Mouse (Mus musculus) left cerebral cortex, adult 18-20 months (tissue): ENCODE measurements around the gene Pcbp2. TPM values are rescaled to one million over a fixed set of nuclear protein-coding genes. Genes with fewer than 3 reads are reported as not detected.

ENCODE experiments used
- DNase-seq, 2 experiments: peaks; one replicate each; pipeline ENCODE4 v3.0.0; 2021 to 2022; ENCODE audit warnings: low spot score in 2 of 2, mixed read lengths in 1 of 2
- total RNA-seq, 2 experiments: library from RNA; stranded (reverse); gene quantifications; 2 replicates each; pipeline ENCODE4 v1.2.3; 2021

Gene Pcbp2
- total RNA-seq, 2 experiments from 2014 or later = 499 to 503 TPM

DNA sequence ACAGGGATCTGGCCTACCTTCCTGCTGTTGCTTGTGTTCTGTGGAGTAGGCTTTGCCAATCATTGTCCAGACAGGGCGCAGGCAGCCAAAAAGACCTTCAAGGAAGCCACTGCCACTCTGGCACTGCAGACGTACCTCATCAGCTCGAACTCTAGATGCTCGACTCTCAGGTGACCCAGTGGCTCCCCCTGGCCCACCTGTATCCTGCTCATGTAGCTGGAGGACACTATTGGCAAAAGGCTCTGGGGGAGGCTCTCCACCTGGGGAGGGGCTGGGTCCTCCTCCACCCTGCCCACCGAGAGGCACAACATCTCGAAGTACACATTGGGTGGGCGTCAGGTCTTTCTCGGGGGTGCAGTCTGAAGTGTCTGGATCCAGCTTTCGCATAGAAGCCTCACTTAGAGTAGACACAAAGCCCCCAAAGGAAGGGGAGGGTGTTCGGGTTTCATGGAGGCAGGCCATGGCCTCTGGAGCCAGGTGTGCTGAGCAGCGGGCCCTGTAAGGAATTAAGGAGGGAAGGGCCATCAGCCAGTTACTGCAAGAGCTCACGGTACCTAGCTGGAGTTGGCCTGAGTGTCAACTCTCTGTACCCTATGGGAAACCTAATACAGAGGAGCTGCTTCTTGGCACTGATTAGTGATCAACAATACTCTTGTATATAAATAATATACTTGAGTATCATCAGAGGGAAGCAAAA lies 34.9 kb downstream of the Pcbp2 start:
- DNase-seq = no peak

DNA sequence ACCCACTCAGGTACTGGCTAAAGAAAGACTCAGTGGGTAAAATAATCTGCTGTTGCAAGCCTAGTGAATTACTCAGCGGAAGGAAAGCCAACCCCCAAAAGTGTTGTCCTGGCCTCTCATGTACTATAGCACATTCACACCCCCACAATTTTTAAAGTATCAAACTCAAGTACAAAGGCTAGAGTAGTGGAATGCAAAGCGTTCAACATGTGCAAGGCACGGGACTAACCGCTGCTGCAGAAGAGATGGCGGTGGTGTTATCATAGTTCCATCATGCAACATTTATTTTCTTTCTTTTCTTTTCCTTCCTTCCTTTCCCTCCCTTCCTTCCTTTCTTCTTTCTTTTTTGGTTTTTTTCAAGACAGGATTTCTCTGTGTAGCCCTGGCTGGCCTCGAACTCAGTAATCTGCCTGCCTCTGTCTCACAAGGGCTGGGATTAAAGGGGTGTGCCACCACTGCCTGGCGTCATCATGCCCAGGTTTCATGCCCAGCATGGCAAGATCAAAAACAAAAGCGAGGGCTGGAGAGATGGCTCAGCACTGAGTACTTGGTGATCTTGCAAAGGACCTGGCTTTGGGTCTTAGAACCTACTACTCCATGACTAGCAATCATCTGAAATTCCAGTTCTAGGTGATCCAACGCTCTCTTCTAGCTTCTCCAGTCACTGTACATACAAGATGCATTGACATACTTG lies 35.6 kb downstream of the Pcbp2 start:
- DNase-seq = no peak

DNA sequence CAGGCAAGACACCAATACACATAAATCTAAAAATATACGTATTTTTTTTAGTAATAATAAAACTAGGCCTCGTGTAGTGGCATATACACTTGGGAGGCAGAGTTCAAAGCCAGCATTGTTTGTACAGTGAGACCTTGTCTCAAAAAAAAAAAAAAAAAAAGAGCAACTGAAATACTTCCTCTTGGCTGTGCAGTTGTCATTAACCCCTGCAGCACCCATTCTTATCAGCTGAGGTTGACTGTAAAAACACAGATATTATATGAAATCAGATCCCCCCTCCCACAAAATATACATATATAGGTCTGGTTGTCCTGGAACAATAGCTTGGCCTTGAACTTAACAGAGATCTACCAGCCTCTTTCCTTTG lies 36.1 kb downstream of the Pcbp2 start:
- DNase-seq = no peak

DNA sequence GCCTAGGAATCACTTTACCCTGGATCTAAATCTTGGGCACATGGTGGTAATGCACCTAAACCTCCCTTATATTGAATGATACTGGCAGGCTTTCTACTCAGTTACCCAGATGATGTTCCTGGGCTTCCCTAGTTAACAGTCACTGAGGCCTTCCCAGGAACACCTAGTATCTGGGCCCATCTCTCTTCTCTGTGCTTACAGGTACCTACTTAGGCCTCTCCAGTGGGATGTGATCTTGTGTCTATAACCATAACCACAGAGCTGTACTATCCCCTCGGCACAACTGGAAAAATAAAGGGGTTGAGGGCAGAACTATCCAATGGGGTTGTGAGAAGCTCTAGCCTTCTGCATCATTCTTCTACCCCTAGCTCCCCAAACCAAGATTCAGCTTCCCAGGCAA lies 36.5 kb downstream of the Pcbp2 start:
- no peak for DNase-seq

DNA sequence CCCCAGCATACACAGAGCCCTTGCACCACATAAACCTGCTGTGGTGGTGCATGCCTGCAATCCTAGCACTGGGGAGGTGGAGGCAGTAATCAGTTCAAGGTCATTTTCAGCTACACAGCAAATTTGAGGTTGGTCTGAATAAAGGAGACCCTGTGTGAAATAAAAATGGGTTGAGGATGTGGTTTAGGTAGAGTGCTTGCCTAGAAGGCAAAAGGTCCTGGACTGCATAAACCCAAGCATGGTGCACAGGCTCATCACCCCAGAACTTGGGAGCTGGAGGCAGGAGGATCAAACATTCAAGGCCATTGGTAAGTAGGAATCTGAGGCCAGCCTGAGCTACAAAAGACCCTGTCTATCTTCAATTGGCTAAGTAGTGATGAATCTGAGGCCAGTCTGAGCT lies 37.2 kb downstream of the Pcbp2 start:
- no peak for DNase-seq

DNA sequence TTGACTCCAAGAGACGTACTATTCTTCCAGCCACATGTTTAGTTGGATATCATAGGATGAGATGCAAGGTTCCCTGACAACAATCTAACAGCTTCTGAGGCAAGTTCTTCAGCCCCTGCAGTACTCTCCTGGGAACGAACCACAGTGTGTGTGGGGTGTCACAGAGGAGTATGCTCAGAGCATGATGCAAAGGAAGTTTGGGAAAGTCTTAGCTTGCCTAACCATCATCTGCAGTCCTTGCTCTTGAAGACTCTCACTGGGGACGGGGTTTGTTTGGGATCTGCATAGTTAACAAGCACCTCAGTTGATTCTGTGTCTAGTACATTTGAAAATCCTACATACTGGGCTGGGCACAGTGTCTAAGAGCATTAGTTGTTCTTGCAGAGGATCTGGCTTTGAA lies 38.0 kb downstream of the Pcbp2 start:
- no peak for DNase-seq

DNA sequence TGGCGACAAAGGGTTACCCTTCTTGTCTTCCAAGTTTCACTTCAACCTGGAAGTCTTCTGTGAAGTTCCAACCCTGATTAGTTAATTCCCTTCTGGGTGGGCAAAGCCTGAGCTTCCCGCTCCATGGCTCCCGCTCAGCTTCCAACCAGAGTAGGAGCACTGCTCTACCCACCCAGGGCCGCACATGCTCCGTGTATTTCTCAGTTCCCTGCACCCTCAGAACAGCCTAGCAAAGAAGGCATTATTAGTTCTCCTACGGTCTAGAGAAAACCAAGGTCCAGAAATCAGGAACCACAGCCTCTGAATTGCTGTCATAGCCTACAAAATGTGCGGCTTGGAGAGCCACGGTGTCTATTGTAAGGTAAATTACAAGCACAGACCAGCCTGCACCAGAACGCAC lies 39.8 kb downstream of the Pcbp2 start:
- DNase-seq = no peak

DNA sequence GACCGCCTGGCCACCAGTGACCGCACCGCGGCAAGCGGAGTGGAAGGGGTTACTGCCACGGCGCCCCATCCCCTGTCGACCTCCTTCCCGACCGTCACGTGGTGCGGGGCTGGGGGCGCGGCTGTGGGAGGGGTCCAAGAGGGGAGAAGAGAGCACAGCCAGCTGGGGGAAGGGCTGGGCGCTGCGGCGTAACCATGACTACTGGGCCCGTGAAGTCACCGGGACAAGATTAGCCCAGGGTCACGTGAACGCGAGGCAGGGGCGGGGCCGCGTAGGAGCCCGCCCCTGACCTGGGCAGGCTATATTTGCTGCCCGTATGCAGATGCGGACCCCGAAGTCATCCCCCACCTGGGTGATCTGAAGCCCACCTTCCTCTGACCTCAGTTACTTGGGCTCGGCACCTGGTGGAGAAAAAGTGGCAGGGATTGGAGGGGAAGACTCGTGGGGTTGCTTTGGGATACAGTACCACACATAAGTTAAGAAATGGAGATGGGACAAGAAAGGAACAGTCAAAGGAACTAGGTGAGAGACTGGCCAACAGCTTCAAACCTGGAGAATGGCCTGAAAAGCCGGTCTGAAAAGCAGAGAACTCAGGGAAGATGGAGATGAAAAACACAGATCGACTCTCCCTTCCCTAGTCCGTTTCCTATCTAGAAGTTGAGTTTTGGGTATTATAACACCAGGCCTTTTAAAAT lies 40.4 kb downstream of the Pcbp2 start:
- DNase-seq = peak; percentile 78 to 84

DNA sequence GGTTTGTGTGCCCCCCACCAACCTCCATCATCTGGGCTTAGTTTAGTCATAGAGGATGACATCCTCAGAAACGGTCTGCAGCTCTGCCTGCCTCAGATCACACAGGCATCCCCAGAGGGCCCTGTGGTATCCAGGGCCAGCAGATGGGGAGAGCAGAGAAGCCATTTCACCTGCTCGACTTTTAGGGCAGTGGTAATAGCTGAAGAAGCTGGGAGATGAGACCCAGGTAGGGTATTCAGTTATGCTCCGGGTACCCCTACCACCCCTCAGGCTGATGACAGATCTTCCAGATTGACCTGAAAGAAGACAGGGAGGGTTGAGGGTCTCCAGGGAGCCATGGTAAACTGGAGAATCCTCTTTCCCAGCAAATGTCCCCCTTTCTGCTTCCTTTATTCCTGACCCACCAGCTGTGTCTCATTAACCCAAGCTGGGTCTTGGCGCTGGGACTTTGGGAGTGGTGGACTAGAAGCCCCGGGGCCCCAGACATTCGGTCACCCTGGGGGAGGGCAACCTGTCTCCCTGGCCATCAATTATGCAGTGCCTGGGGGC lies 41.0 kb downstream of the Pcbp2 start:
- no peak for DNase-seq

DNA sequence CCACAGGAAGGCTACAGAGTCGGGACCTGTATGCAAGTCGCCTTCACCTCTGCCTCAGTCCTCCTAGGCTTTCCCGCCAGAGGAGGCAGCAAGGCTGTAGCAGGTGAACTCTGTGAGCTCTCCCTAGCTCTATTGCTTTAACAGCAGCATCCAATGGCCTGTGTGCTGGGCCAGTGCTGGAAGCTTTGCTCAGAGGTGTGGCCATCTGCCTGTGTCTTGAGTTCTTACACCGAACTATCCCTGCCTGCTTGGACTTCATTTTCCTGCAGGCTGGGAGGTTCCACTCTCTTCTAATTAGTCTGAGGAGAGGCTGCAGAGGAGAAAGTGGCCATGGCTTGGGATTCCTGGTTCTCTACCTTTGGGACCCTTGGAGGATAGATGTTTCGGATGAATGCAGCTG lies 41.7 kb downstream of the Pcbp2 start:
- no peak for DNase-seq

DNA sequence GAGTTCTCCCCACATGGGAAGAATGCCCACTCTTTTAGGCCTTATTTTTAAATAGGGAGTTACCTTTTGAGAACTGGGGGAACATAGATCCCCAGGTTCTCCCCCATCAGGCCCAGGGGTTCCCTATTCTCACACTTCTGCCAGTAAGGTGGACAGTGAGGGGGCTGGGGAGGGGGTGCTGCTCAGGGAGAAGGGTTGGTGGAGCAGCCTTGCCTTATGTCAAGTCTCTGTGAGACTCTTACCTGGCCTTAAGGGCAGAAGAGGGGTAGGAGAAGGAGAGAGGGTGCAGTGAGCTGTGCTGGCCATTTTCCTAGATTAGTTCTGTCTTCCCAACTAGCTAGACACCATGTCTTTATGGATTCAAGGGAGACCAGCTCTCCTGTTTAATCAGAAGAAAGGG lies 42.1 kb downstream of the Pcbp2 start:
- DNase-seq = no peak

DNA sequence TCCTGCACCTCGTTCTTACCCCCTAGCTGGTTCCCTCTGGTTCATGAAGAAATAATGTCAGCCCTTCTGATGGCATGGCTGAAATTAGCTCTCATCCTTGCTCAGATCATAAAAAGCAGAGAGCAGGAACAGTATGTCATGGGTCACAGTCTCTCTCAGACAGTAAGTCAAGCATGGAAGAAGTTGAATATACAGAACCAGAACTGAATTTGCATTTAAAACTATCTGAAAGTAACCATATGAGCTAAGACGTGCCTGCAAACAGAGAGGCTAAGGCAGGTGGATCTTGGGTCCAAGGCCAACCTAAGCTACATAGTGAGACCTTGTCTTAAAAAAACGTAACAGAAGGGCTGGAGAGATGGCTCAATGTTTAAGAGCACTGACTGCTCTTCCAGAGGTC lies 42.7 kb downstream of the Pcbp2 start:
- DNase-seq = no peak

DNA sequence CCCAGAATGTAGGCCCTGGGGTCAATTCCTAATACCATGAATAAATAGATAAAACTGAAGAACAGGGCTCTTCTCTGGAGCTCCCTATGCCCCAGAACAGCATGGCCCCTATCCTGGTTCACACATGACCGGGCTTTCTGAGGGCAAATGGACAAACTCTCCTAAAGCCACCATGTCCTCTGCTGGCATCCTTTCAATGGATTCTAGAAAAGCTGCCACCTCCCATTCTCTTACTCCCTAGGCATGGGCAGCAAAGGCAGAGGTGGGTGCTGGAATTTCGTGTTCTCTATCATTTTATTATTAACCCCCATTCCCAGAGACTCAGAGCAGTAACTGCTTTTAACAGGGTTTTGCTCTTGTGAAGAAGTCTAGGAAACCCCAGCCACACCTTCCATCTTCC lies 44.9 kb downstream of the Pcbp2 start:
- no peak for DNase-seq

DNA sequence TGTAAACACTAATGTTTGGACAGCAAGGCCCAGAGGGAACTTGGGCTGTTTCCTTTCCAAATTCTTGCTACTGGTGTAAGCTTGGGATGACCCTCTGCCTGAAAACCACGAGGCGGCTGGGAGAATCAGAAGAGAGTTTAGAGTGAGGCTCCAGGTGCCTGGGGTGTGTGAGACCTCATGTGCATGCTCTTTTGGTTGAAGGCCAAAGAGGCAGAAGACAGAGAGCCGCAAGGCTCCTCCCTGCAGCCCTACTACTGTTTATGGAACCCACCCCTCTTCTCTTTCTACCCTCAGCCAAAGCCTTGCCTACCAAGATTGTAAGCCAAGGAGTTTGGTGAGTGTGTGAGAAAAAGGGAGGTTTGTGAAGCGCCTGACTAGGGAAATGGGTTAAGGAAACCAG lies 45.5 kb downstream of the Pcbp2 start:
- no peak for DNase-seq

DNA sequence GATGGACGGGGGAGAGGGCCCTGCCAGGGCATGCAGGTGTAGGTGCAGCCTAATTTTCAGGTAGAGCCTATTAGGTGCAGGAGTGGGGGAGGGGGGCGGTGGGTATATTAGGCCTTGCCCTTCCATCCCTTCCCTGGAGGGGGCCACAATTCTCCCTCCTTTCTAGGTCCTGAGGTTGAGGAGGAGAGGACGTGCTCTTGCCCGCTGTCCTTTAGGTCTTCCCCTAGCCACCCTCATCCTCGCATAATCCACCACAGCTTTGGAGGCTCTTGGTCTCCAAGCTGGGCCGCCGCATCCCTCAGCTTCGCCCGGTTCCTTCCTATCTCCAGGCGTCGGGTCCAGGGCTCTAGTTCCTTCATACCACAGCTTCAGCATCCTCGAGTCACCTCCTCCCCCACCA lies 46.0 kb downstream of the Pcbp2 start:
- DNase-seq = no peak

DNA sequence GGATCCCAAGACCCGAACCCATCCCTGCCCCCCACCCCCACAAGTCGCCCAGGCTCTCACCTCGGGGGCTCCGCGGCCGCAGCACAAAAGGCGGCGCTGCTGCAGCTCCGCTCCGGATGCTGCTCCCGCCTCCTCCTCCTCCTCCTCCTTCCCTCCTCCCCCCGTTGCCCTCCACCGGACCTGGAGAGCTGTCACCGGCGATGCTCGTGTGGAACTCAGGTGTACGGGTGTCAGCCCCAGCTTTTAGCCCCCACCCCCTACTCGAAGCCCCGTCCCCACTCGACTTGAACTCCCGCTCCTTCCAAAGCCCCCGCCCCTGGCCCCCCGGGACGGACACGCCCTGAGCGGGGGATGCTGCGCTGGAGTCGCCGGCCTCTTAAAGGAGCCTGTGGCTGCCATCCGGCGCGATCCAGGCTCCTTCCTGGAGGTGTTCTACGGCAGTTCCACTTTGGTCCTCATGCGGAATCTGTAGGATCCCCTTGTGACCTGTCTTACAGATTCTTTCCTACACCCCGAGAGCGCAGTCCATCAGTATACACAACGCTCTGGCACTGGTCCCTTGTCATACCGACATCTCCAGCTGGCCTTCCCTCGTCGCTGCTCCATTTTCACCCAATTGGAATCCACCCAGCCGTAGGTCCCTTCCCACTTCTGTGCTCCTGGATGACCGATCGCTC lies 46.5 kb downstream of the Pcbp2 start, which contains the start of gene Map3k12:
TSS of gene Map3k12 (minus strand) at position 337 of the 677 bp plus-strand sequence.
- DNase-seq = peak; percentile 65 to 80

DNA sequence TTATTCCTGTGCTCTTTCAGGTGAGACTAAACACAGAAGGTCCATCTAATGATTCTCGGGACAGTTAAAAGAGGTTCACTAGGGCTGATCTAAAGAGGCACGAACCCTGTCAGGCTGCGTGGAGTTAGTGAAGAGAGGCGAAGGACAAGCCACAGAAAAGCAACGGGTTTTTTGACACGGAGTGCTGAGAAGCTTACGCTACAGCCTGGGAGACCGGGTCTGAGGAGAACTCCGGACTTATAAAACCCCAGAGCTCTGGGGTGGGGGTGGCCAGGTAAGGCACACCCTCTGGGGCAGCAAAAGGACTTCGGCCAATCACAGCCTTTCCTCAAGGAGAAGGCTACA lies 47.3 kb downstream of the Pcbp2 start:
- DNase-seq = no peak

DNA sequence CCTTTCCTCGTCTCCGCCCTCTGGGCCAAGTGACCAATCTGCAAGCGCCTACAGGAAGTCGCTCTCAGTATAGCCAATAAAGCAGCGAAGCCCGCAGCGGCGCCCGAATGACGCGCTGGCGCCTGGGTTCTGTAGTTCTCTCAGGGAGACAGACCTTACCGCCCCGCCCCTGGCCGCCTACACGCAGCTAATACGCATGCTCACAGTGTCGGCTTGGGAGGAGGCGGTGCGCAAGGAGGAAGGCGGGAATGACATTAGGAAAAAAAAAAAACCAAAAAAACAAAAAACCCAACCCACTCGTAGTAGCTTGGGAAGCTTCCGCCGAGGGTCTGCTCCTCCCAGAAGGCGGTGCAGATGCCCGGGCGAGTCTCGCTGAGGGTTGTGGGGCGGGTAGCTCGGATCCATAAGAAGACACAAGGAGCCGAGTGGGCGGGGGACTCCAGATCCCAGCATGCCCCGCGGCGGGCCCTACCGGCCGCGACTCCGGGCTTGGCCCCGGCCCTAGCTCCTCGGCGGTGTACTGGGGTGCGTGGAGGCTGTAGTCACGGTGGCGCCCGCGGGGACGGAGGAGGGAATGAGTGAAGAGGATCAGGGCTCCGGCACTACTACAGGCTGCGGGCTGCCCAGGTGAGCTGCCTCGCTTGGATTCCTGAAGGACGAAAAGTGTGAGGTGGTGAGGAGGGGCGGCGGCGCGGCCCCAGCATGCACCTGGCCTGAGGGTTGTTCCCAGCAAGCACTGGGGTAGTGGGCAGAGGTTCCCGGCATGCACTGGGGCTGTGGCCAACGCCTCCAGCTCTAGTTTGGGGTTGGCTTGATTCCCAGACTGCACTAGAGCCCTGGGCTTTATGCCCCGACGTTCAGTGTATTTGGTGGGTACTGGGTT lies 47.9 kb downstream of the Pcbp2 start, which contains the start of gene Tarbp2:
TSS of gene Tarbp2 (plus strand) at position 217 of the 883 bp plus-strand sequence.
- DNase-seq = peak; percentile 99 to 100

DNA sequence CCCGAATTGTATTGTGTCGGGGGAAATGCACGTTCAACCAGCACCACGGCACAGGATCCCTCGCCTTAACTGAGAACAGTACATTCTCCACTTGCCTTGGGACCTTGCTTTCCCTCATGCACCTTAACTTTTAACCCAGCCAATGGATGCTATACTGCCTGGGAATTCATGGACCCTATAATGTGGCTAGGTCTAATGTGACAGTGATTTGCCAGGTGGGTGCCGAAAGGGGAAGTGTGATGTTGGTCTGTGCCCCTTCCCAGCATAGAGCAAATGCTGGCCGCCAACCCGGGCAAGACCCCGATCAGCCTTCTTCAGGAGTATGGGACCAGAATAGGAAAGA lies 48.5 kb downstream of the Pcbp2 start:
- no peak for DNase-seq
